Mouse (Mus musculus): Measurements from ENCODE around the gene Ift81.

Gene Ift81

GRCm38 (mm10) chr5:122589891-122590290 is 24.4 kb downstream of the Ift81 start:
- ChIA-PET POLR2A (interaction anchor here in 1 of 4 experiments (0.8 to 1.3 kb wide), 3 partner anchors 10 to 20 kb away, joined by 3 to 6 read pairs (median 3); no protein-coding TSS in a partner anchor), CTCF (interaction anchor here in 1 of 4 experiments (0.6 kb wide), 1 partner anchor 12 kb away, joined by 3 read pairs; no protein-coding TSS in a partner anchor)

DNA sequence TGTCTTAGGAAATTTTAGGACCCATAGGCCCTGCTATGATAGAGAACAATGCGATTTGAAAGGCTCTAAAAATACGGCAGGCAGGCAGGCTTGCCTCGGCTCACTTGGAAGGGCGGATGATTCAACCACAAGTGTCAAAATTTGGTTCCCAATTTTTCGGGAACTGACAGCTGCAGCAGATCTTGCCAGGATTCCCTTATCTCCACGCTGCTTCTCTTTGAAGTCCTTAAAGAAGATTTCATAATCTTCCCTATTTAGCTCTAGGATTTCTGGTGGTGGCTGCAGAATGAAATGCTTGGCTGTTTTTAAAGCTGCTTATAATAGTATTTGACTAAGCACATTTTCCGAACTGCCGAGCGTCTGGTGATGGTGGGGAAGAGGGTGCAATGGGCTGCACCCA is 28.8 kb downstream of the Ift81 start:
- POLR2A ChIA-PET = interaction anchor here in 1 of 4 experiments (1.5 kb wide), 1 partner anchor 72 kb away, joined by 3 read pairs; no protein-coding TSS in a partner anchor
- CTCF ChIA-PET = interaction anchor here in 1 of 4 experiments (0.6 kb wide), 1 partner anchor 1381 kb away, joined by 3 read pairs; the partner anchor contains the start of gene Rpl6

DNA sequence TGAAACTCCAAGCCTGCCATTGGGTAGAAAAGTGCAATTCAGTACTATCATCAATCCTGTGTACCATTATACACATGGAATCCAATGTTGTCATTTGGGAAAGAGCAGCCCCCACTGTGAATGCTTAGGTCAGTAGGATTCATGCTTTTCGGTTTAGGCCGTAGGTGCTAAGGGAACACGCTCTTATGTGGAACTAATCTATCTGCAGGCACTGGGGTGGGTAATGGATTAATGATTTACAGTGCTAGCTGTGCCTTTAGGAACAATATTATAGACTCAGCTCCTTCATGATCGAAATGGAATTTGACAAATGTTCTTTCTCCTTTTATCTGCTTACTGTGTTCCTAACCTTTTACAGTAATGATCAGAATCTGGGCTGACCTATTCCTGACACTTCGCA is 30.2 kb downstream of the Ift81 start:
- POLR2A ChIA-PET = interaction anchor here in 3 of 4 experiments (0.6 to 1.2 kb wide), 6 partner anchors 23 to 688 kb away, joined by 3 to 4 read pairs (median 4); no protein-coding TSS in a partner anchor
- CTCF ChIA-PET = interaction anchor here in 1 of 4 experiments (1.0 kb wide), 1 partner anchor 43 kb away, joined by 3 read pairs; no protein-coding TSS in a partner anchor

DNA sequence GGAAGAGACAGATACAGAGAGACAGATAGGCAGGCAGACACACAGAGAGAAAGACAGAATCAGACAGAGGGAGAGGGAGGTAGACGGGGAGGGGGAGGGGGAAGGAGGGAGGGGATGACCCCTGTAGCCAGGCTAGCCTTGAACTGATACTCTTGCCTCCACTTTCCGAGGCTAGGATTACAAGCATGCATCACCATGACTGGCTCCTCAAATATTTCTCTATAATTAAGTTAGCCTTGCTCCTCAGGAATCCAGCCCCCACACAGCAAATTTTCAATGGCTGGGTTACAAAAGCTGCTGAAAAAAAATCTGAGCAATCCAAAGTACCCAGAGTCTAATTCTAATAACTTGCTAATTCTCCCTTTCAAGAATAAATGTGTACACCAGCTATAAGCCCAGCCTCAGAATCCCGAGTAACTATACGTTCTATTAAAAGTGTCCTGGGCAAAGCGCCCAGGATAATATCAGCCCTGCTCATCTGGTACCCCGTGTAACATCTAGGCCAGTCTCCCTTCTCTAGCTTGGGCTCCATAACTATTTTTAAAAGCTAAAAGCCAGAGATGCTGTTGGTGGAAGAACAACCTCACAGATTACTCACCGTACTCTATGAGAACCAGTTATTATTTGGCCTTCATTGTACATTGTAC is 37.5 kb downstream of the Ift81 start:
- CTCF ChIA-PET = interaction anchor here in 1 of 4 experiments (0.6 kb wide), 1 partner anchor 418 kb away, joined by 6 read pairs; no protein-coding TSS in a partner anchor
- POLR2A ChIA-PET = interaction anchor here in 1 of 4 experiments (0.6 kb wide), 1 partner anchor 505 kb away, joined by 3 read pairs; no protein-coding TSS in a partner anchor

DNA sequence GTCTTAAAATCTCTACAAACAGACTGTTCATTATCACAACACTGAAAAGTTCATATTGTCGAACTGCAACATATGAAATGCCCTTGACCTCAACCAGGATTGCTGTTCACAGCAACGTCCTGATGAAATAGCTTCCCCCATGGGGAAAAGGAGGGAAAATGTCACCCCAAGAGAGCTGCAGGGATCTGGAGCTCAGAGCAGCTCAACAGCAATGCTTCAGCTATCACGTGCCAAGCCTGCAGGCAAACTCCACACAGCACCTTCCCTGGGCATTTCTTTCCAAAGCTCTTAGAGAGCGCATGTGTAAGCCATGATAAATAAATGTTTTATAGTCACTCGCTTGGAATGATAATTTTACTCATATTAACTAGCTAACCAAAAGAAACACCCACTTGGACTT is 42.3 kb downstream of the Ift81 start:
- POLR2A ChIA-PET = interaction anchor here in 1 of 4 experiments (1.5 kb wide), 1 partner anchor 9 kb away, joined by 3 read pairs; no protein-coding TSS in a partner anchor
- CTCF ChIA-PET = interaction anchor here in 2 of 4 experiments (0.5 to 0.6 kb wide), 2 partner anchors 15 to 161 kb away, joined by 3 to 9 read pairs; no protein-coding TSS in a partner anchor

- CTCF ChIA-PET = interaction anchor here in 2 of 4 experiments (0.6 to 0.7 kb wide), 3 partner anchors 35 to 478 kb away, joined by 3 to 8 read pairs (median 5); no protein-coding TSS in a partner anchor
Observed at GRCm38 (mm10) chr5:122566626-122567025, 47.7 kb downstream of the Ift81 start.

DNA sequence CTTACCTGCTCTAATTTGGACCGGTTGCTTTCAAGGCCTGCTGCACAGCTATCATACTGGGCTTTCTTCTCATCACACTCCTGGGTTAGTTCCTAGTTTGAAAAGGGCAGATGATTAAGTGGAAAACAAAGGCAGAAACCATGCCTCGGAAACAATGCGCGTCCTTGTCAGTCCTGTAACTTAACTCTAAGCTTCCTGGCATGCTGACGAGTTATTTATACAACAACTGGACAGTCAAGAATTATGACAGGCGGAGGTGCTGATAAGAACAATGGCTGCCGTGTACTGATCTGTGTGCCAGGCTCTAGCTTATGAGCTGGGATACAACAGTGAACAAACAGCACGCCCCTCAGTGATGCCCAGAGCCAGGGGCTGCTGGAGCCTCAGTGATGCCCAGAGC is 53.7 kb downstream of the Ift81 start:
- POLR2A ChIA-PET = interaction anchor here in 2 of 4 experiments (0.6 to 2.1 kb wide), 2 partner anchors 8 to 75 kb away, joined by 3 to 5 read pairs; no protein-coding TSS in a partner anchor
- CTCF ChIA-PET = interaction anchor here in 2 of 4 experiments (0.6 kb wide), 2 partner anchors 70 to 1221 kb away, joined by 3 to 4 read pairs; no protein-coding TSS in a partner anchor

More at GRCm38 (mm10) chr5:122566626-122567025, 47.7 kb downstream of the Ift81 start:
- POLR2A ChIA-PET = interaction anchor here in 1 of 4 experiments (1.1 kb wide), 1 partner anchor 9 kb away, joined by 3 read pairs; no protein-coding TSS in a partner anchor

GRCm38 (mm10) chr5:122558127-122558526 is 56.2 kb downstream of the Ift81 start:
- ChIA-PET CTCF (interaction anchor here in 1 of 4 experiments (0.9 kb wide), 1 partner anchor 11 kb away, joined by 4 read pairs; no protein-coding TSS in a partner anchor), POLR2A (interaction anchor here in 2 of 4 experiments (1.0 to 1.1 kb wide), 2 partner anchors 8 to 11 kb away, joined by 3 read pairs; no protein-coding TSS in a partner anchor)

- CTCF ChIA-PET = no interaction called here
Observed at GRCm38 (mm10) chr5:122555107-122555506, 59.2 kb downstream of the Ift81 start.

DNA sequence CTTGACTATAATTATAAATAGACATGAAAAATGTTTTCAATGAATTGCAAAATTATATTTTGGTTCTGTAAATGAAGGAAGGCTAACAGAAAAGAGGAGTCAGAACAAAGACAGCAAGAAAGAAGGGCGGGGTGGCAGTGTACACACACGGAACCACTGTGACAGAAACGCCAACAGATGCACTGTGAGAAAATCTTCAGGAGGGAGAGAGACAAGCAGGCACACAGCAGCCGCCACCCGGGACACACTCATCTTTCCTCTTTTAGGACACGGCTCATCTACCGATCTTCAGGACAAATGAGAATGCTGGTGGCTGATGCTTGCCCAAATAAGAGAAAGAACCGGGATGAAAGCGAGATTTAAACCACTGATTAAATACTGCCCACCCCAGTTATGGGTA is 61.7 kb downstream of the Ift81 start:
- CTCF ChIA-PET = interaction anchor here in 2 of 4 experiments (0.6 to 0.7 kb wide), 2 partner anchors 41 to 154 kb away, joined by 3 to 8 read pairs; partner anchors contain the start of gene P2rx4 (in 1 of the 2)

More at GRCm38 (mm10) chr5:122555107-122555506, 59.2 kb downstream of the Ift81 start:
- POLR2A ChIA-PET = no interaction called here

GRCm38 (mm10) chr5:122550460-122550859 is 63.9 kb downstream of the Ift81 start:
- POLR2A ChIA-PET = interaction anchor here in 1 of 4 experiments (0.6 to 1.2 kb wide), 3 partner anchors 9 to 46 kb away, joined by 3 to 6 read pairs (median 4); no protein-coding TSS in a partner anchor

More for the DNA sequence above, 61.7 kb downstream of the Ift81 start:
- POLR2A ChIA-PET = interaction anchor here in 1 of 4 experiments (0.5 kb wide), 1 partner anchor 603 kb away, joined by 3 read pairs; no protein-coding TSS in a partner anchor

DNA sequence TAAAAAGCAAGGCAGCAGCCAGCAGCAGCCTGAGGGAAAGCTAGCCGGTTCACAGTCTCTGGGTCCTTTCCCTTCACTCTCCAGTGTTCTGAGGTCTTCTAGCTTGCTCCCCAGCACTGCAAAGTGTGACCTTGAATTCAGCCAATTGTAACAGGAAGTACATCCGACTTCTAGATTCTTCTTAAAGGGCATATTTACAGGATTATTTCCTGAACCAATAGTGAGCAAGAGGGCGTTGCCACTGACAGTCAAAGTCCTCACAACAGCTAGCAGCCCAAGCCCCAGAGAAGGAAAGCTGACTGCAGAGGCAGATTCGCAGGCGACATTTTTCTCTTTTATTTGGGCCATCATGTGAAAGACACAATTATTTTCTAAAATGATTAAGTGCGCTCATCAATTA is 65.6 kb downstream of the Ift81 start:
- POLR2A ChIA-PET = interaction anchor here in 3 of 4 experiments (0.9 to 1.3 kb wide), 9 partner anchors 9 to 133 kb away, joined by 3 to 4 read pairs (median 3); no protein-coding TSS in a partner anchor

More at GRCm38 (mm10) chr5:122550460-122550859, 63.9 kb downstream of the Ift81 start:
- CTCF ChIA-PET = interaction anchor here in 3 of 4 experiments (0.6 to 1.5 kb wide), 4 partner anchors 25 to 384 kb away, joined by 3 to 7 read pairs (median 4); no protein-coding TSS in a partner anchor

DNA sequence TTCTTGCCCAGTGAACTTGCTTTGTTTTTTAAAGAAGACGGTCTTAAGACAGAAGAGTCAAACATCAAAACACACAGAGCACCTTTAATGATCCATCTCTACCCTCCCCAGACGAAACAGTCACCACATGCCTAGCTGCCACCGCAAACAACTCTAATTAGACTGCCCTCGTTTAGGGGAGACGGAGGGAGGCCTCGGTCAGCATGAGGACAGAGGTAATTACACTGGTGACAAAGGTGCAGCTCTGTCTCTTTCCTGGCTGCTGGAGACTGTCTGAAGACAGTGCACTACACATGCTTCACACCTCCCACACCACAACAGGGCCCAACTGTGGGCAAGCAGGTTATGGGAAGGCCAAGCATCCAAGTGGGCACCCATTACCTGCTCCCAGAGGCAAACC is 66.5 kb downstream of the Ift81 start:
- CTCF ChIA-PET = interaction anchor here in 3 of 4 experiments (0.5 to 1.9 kb wide), 16 partner anchors 9 to 1171 kb away, joined by 3 to 7 read pairs (median 3); partner anchors contain the start of gene Orai1 (in 1 of the 3)

More for the DNA sequence above, 65.6 kb downstream of the Ift81 start:
- CTCF ChIA-PET = interaction anchor here in 3 of 4 experiments (0.6 to 1.9 kb wide), 6 partner anchors 8 to 322 kb away, joined by 3 to 7 read pairs (median 4); no protein-coding TSS in a partner anchor

GRCm38 (mm10) chr5:122547251-122547714 is 67.0 kb downstream of the Ift81 start:
- ChIA-PET POLR2A (interaction anchor here in 3 of 4 experiments (0.7 to 1.5 kb wide), 11 partner anchors 10 to 405 kb away, joined by 3 to 5 read pairs (median 3); no protein-coding TSS in a partner anchor), CTCF (interaction anchor here in 3 of 4 experiments (0.5 to 1.9 kb wide), 17 partner anchors 9 to 1171 kb away, joined by 3 to 7 read pairs (median 3); partner anchors contain the start of gene Orai1 (in 1 of the 3))

More for the DNA sequence above, 66.5 kb downstream of the Ift81 start:
- POLR2A ChIA-PET = interaction anchor here in 3 of 4 experiments (0.7 to 1.5 kb wide), 12 partner anchors 10 to 404 kb away, joined by 3 to 5 read pairs (median 3); no protein-coding TSS in a partner anchor

DNA sequence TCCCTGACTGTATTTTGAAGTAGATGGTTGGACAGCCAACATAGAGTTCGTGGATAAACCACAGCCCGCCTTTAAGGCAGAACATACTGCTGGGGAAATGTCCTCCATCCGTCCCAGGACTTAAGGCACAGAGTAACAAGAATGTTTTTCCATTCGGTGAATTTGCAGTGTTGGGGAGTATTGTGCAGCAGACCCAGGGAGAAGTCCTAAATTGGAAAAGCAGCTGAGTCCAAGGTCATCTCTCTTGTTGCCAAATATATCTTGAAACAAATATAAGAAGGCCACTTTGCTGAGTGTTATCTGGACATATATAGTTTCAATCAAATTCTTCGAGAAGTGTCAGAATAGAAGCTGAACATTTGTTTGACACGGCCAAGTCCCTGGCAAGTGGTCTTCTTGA is 70.9 kb downstream of the Ift81 start:
- ChIA-PET POLR2A (interaction anchor here in 2 of 4 experiments (1.0 to 3.2 kb wide), 4 partner anchors 18 to 146 kb away, joined by 3 to 10 read pairs (median 4); no protein-coding TSS in a partner anchor), CTCF (interaction anchor here in 1 of 4 experiments (0.8 kb wide), 1 partner anchor 104 kb away, joined by 3 read pairs; no protein-coding TSS in a partner anchor)

DNA sequence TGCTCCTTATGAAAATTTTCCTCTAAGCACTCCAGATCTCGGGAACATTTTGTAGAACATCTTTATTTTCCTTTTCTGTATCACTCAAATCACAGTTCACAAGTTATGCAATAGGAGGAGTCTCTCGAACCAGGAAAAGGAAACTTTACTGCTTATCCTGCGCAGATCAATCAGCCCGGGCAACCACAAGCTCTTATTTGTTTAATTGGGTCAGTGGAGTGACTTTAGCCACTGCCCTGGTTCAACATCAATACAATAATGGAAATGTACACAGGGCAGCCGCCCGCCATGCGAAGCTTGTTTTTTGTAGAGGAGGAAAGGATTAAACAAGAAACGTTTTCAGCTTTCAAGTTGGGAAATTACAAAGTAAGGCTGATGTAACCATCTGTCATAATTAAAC is 72.4 kb downstream of the Ift81 start:
- CTCF ChIA-PET = interaction anchor here in 1 of 4 experiments (0.6 kb wide), 1 partner anchor 396 kb away, joined by 4 read pairs; no protein-coding TSS in a partner anchor
- POLR2A ChIA-PET = interaction anchor here in 2 of 4 experiments (0.7 to 1.3 kb wide), 3 partner anchors 14 to 54 kb away, joined by 3 to 4 read pairs (median 4); no protein-coding TSS in a partner anchor

DNA sequence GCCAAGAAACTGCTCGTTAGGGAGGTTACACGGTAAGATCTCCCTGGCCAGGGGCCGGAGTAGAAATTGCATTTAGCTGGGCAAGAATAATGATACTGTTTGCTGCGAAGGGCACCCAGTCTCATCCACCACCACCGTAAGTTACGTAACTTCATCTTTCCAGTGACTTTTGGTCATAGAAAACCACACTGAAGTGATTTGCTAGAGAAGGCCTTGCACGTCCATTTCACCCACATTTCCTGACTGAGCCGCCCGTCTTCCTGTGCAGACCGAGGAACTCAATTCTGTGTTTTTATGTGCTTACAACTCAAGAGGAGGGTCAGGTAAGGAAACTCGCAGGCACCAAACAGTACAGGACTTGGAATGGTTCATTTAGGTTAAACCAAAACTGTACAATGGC is 76.2 kb downstream of the Ift81 start:
- ChIA-PET POLR2A (interaction anchor here in 1 of 4 experiments (0.5 kb wide), 1 partner anchor 74 kb away, joined by 3 read pairs; no protein-coding TSS in a partner anchor), CTCF (interaction anchor here in 3 of 4 experiments (0.7 to 1.2 kb wide), 3 partner anchors 9 to 193 kb away, joined by 3 to 4 read pairs (median 3); no protein-coding TSS in a partner anchor)

All from embryonic stem cell, embryonic (primary cell).